Mouse (Mus musculus) regulatory T cell (primary cell): ENCODE results near the gene Lhx2.

Source experiments
- in situ Hi-C: fragments of 300-600 bp; cut with MboI, MseI; formaldehyde crosslinking; loops from one replicate; pipeline ENCODE4 v1.15.1; 2025; ENCODE audit warnings: high pct_unique_total_duplicates

Lhx2 gene

DNA sequence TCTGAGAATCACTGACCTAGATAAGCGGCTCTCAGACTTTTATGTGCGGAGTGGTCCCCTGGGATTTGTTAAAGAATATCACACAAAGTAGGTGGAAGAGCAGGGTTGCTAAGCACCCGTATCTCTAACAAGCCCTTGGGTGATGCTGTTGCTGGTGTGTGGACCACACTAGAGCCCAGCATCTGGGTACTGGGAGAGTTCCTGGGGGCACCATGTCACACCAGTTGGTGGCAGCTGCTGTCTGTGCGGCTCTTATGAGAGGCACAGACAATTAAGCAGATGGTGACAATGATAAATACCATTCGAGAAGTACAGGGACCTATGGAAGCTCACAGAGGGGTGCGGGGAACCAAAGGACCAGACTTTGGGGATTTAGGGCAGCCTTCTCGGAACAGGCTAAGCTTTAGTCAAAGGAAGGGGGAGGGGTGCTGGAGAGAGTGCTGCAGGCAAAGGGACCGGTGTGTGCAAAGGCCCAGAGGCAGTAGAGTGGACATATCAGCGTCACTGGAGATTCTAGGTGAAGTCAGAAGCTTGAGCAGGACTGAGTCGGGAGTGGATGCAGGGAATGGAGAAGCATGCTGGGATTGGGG, 65.0 kb downstream of the Lhx2 start:
- in situ Hi-C loops, result no loop called here

DNA sequence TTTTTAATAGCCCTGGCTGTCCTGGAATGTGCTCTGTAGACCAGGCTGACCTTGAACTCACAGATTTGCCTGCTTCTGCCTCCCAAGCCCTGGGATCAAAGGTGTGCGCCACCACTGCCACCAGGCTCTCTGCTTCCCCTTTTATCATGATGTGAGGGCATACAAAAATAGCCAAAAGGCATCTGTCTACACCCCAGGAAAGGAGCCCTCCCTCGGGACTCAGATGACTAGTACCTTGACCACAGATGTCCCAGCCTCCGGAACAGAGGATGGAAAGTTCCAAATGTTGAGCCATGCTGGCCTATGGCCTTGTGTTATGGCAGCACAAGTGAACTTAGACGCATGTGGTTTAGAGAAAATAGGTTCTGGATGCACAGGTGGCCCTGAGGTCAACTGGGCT, 66.3 kb downstream of the Lhx2 start:
- in situ Hi-C loops, result no loop called here

DNA sequence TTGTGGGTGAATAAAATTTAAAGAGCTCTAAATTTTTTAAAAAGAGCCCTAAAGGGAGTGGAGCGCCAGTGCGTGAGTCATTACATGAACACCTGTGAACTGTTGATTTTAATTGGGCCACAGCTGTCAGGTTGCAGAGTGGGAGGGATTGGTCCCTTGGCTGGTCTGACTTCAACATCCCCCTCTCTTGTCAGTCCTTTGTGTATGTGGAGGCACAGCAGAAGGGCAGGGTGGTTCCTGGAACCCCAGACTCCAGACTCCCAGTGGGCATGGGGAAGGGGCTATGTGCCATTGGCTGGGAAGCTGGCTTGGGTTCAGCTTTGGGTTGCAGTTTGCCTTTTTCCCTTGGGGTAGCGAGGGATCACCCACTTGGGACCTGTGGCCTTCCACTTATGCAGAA, 70.2 kb downstream of the Lhx2 start:
- in situ Hi-C loops, result no loop called here

DNA sequence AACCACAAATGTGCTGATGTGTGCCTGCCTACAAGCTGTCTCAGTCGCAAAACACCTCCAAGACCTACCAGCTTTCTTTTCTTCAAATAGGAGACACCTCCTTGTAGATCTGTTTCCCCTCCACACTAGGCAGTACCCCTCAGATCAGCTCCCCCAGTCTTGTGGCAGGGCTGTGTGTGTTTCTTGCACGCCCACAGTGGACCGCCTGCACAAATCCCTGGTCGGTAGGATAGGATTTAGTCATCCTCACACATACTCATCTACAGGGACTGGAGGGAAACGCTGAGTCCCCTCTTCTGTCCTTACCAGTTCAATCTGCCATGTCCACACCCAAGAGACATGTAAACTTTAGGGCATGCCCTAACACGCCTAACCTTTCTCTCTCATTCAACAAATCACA, 71.1 kb downstream of the Lhx2 start:
- in situ Hi-C loops, result no loop called here

DNA sequence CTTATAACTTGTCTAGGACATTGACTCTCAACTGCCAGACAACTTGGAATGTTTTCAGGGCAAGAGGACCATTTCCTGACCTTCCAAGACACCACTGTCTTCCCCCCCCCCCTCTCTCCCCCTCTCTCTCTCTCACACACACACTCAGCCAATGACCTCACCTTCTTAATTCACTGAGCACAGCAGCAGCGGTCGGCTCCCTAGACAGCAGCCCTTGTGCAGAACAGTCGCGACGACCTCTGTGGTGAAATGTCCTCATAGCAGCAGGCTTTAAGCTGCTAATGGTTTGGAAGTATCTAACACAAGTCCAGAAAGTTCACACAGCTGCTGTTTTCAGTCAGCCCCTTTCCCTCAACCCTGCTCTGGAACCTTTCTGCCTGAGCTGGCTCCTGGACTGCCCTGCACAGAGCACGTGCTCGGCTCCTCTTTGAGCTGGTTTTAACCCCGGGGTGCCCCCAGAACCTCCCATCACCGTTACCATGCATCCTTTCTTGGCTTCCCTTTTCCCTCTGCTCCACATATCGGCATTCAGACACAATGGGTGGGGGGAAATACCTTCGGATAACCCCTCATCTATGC, 73.6 kb downstream of the Lhx2 start:
- in situ Hi-C loops, result no loop called here

DNA sequence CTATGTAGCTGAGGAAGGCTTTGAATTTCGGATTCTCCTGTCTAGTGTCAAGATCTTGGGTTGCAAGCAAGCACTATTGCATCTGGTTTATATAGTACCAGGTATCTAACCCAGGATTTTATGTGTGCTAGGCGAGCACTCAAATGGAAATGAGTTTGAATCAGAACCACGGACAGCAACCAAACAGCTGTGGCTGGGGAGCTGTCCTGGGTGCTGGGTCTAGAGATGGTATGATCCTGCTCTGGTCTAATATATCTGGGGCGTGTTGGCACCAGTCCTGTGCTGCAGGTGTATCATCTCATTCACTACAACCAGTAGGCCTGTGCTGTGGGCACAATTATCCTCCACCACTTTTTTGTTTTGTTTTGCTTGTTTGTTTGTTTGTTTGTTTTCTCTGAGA, 78.9 kb downstream of the Lhx2 start:
- in situ Hi-C loops, result no loop called here
